Mouse (Mus musculus) lung, adult 2 months (tissue): ENCODE data around the gene Siglec1.

ENCODE experiments used
- CTCF ChIP-seq: fragments of 200-500 bp; IDR thresholded peaks from 2 replicates; pipeline ENCODE4 v1.5.1; 2011; ENCODE audit warnings: mild to moderate bottlenecking, low read length, control low read depth; ENCODE audit not compliant: insufficient read depth
- POLR2A ChIP-seq: fragments of 200-500 bp; IDR thresholded peaks from 2 replicates; pipeline ENCODE4 v1.6.1; 2011; ENCODE audit warnings: low read depth, mild to moderate bottlenecking, control low read depth, low read length, borderline replicate concordance; ENCODE audit errors: extremely low read depth

DNA sequence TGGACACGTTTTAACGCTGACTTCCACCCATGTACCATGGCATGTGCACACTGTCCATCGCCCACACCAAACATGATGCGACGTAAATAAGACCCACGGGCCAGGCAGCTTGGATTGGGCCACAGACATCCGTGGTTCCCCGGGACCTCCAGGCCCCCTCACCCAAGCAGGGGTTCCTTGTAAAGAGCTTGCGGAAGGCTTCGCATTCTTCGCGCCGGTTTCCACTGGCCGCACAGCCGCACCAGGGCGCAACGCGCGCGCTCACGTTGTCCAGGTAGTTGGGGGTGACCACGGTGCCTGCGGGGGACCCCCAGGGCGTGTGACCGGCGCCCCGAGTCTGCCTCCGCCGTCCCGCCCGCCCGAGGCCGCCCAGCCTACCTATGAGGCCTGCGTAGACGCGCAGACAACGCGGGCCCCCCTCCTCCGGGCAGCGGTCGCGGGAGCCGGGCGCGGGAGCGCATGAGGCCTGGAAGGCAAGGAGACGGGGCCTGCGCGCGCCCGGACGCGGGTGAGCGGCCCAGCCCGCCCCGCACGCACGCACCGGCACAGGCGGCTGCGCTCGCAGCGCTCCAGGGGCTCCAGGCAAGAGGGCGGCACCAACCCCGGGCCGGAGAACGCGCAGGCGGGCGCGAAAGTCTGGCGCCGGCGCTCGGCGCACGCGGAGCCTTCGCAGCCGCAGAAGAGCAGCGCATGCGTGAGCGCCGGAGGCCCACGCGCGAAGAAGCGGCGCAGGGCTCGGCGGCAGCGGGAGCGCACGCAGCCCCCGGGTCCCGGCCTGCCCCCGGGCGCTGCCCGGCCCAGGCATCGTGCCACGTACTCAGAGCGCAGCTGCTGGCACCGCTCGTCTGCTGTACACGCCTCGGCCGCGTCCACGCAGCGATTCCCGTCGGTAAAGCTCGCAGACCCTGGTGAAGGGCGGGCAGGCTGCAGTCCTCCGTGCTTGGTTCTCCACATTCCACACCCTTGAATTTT lies 45.4 kb downstream of the Siglec1 start:
- TF ChIP-seq CTCF = no peak
- no peak for TF ChIP-seq POLR2A
